Mouse (Mus musculus): Measurements from ENCODE around the gene Tmbim1. TPM values are rescaled to one million over a fixed set of nuclear protein-coding genes. Genes with fewer than 3 reads are reported as not detected.
"Not testable (repeated sequence)": the region's sequence is repeated elsewhere in the genome, so short reads cannot be mapped to it uniquely, and the experiment has no call there.

Gene Tmbim1
- polyA plus RNA-seq (2017; shearing (Covaris generic)), result 10 to 100 TPM; 15.7 to 27.4 (median 17.9) TPM

GRCm38 (mm10) chr1:74305522-74305921 lies at the start of gene Tmbim1:
TSS of gene Tmbim1 (minus strand) at chr1:74305622.
- no peak for ATAC-seq

DNA sequence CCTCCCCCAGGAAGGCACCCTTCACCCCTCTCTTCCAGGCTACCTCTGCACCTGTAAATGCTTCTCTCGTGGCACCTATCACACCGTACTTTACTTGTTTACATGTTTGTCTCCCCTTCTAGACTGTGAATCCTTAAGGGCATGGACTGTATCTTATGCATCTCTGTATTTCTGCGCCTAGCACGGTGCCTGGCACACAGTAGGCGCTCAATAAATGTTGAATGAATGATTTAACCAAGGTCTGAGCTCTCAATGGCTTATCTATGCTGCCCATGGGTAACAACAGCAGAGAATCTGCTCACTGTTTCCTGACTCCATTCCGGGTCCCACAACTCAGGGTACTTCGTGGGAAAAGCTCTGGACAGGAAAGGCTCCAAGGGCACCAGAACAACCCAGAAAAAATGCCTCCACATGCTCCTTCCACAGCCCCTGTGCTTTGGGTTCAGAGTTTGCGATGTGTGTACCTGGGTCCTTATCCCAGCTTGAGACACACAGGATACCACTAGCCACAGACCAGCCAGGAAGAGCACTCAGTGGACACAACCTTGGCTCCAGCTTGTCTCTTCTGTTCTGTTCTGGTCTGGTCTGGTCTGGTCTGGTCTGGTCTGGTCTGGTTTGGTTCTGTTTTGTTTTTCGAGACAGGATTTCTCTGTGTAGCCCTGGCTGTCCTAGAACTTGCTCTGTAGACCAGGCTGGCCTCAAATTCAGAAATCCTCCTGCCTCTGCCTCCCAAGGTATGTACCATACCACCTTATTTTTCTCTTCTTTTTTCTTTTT lies 48.2 kb upstream of the Tmbim1 start:
- no peak for ATAC-seq

GRCm38 (mm10) chr1:74352532-74353096 lies 47.2 kb upstream of the Tmbim1 start:
- no peak for ATAC-seq

GRCm38 (mm10) chr1:74351185-74351769 lies 45.9 kb upstream of the Tmbim1 start:
- ATAC-seq, result peak; percentile 52

DNA sequence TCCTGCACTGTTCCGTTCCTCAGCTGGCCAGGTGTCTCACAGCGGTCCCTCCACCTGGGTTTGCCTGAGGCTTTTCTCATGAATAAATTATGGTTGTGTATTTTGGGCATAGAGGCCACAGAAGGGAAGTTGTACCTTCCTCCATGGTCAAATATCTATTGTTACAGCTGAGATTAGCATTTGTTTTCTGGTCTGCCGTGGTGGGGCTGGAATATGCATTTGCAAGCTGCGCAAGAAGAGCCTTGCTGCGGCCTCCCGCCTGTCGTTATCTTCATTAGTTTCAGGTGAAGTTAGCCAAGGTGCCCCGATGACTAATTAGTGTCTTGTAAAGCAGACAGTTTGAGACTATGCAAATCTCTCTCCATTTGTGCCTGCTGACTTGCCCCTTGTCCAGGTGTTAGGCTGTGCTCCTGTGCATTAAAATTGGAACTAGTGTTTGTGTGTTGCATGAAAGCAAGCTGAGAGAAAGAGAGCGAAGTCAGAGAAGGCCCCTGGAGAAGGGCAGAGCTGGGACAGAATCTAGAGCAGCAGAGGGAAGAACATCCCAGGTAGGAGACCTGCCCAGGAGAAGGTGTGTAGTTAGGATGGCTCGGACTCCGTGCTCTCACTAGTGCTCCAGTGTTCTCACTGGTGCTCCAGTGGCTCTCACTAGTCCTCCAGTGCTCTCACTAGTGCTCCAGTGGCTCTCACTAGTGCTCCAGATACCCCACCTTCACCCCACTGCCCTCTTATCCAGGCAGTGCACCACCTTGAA lies 38.9 kb upstream of the Tmbim1 start:
- no peak for ATAC-seq

- ATAC-seq, result no peak
Observed at GRCm38 (mm10) chr1:74343161-74343560, 37.7 kb upstream of the Tmbim1 start.

GRCm38 (mm10) chr1:74342308-74342707 lies 36.9 kb upstream of the Tmbim1 start:
- ATAC-seq, result peak; percentile 41

DNA sequence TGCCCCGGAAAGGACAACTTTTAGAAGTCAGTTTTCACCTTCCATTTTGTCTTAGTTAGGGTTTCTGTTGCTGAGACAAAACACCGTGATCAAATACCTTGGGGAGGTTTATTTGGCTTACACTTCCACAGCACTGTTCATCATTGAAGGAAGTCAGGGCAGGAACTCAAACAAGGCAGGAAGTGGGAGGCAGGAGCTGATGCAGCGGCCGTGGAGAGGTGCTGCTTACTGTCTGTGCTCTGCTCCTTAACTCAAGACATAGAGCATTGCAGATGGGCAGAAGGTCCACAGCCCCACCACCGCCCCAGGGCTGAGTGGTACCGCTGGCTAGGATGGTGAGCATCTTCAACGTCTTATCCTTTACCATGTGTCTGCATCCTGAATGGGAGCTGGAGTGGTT lies 36.5 kb upstream of the Tmbim1 start:
- ATAC-seq, result peak; percentile 35

DNA sequence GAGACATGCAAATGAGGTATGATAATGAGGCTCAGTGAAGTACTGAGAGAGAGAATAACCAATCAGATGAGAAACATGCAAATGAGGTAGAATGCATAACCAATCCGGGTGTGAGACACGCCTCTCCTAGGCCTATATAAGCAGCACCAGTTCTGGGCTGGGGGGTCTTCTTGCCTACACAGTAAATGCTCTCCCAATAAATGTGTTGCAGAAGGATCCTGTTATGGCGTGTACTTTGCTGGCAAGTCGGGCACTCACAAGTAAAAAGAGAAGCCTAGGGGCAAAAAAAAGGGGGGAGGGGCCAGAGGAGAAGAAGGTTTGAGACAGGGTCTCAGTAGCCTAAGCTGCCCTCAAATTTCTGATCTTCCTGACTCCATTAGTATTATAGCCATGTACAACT lies 35.6 kb upstream of the Tmbim1 start:
- ATAC-seq, result not testable (repeated sequence)

GRCm38 (mm10) chr1:74340361-74340764 lies 34.9 kb upstream of the Tmbim1 start:
- ATAC-seq, result no peak

GRCm38 (mm10) chr1:74339917-74340316 lies 34.5 kb upstream of the Tmbim1 start:
- no peak for ATAC-seq

DNA sequence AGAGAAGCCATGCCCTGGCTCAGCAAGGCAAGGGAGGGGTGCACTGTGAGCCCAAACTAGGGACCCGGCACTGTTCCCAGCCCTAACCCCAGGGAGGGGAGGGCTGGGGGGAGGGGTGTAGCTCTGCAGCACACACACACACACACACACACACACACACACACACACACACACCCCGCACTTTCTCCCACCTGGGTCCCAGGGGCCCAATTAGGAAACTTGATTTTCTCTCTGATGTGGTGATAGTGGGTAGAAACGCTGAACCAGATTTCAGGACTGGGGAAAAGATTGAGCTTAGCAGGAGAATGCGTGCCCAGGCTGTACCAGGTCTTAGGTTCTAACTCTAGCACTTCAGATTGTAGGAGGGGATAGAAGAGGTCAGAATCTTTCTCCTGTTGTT lies 33.2 kb upstream of the Tmbim1 start:
- ATAC-seq, result no peak

- ATAC-seq, result no peak
Observed at GRCm38 (mm10) chr1:74338013-74338412, 32.6 kb upstream of the Tmbim1 start.

DNA sequence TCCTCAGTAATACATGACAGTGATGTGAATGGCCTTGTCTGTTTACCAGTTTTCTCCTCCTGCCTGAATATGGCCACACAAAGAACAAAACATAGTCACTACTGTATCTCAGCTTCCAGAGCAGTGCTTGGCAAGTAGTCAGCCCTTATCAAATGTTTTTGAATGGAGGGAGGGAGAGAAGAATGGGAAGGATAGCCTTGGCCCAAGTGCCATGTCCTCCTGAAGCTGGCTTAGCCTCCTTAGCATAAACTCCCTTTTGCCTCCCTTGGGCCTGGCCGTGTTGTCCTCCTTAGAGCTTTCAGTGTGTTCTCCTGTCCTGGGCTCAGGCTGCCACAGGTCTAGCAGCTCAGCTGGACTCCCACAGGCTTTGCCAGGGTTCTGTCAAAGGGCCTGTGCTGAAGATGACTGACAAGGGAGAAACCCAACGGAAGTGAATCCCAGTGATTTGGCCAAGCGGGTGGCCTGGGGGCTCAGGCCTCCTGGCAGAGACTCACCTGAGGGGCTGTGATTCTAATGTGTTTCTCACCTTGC lies 31.9 kb upstream of the Tmbim1 start:
- no peak for ATAC-seq

DNA sequence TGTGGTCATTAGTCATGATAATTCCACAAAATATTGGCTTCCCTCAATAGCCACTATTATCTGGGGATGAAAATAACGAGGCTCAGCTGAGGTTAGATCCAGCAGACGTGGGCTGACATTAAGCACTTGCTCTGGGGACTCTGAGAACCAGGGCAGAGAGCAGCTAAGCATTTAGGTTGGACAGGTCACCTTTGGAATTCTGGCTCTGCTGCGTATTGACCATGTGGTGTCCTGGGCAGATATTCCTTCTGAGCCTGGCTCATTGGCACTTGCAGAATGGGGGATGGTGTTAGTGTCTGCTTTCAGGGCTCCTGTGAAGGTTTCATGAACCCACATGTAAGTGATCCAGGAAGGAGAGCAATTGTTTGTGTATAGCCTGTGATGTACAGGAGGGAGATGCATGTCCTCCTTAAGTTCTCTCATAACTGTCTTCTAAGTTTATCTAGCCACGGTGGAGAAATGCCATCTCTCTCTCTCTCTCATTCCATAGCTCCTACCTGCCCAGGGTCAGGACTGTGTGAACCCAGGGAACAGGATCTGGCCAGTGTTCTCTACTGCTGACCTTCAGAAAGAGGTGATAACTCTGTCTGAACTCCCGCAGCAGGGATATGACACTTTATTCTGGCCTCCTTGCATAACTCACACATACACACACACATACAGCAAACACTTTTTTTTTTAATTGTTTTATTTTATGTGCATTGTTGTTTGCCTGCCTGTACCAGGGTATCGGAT lies 30.2 kb upstream of the Tmbim1 start:
- no peak for ATAC-seq

DNA sequence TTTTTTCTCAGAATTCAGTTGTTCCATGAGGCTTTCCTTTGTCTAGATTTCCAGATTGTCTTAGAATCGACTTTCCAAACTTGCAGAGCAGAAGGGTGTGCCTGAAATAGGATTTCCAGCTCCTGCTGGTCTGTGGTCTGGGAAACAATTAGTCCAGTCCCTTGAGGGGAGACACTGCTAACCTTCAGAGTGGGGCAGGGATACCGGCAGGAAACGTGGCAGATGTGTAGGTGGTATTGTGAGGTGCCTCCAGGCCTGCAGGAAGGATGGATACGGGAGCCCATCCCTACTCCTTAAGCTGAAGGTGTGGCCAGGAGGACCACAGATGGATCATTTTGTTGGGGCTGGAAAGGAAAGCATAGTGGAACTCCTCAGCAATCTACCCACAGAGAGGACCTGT lies 29.6 kb upstream of the Tmbim1 start:
- ATAC-seq, result no peak

DNA sequence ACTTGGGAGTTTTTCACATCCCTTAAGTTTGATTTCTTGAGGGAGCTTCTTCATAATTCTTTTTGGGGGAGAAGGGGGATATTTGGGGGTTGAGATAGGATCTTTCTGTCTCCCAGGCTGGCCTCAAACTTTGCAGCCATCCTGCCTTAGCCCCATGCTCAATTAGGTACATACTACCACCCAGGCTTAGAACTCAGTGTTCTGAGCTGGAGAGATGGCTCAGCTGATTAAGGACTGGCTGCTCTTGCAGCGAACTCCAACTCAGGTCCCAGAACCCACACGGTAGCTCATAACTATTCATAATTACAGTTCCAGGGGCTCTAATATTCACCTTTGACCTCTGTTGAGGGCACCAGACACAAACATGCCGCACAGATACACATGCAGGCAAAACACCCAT lies 29.2 kb upstream of the Tmbim1 start:
- no peak for ATAC-seq

DNA sequence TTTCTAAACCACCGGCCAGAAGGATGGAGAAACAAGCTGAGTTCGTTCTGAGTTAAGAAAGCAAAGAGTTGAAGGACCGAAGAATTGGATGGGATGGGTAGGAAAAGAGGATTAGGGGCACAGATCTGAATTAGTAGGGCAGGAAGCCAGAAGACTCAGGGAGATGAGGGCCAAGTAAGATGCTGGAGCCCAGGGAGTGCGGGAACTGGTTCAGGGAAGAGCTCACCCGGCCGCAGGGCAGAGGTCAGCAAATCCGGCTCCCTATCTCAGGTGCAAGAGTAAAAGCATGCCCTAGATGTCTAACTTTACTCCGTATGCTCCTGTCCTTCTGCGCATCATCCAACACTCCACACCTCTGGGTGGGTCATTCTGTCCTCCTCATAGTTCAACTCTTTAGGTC lies 27.5 kb upstream of the Tmbim1 start:
- no peak for ATAC-seq

- peak; percentile 93 for ATAC-seq
Observed at GRCm38 (mm10) chr1:74332241-74332763, 26.9 kb upstream of the Tmbim1 start.

- no peak for ATAC-seq
Observed at GRCm38 (mm10) chr1:74331046-74331681, 25.7 kb upstream of the Tmbim1 start.

- ATAC-seq, result no peak
Observed at GRCm38 (mm10) chr1:74329899-74330431, 24.5 kb upstream of the Tmbim1 start.
